Mouse (Mus musculus) hindbrain, embryonic 10.5 days (tissue): ENCODE data around the gene Dusp22. TPM values are rescaled to one million over a fixed set of nuclear protein-coding genes. Genes with fewer than 3 reads are reported as not detected.

ENCODE experiments used
- DNase-seq: peaks from one replicate; pipeline ENCODE4 v3.0.0-alpha.2; 2017; ENCODE audit warnings: low spot score
- H3K27ac ChIP-seq: fragments of 300-500 bp; sonication (generic); 2 replicates; pipeline ENCODE4 v1.5.1; 2016; ENCODE audit warnings: mild to moderate bottlenecking, moderate library complexity
- H3K27me3 ChIP-seq: fragments of 300-500 bp; sonication (generic); 2 replicates; pipeline ENCODE4 v1.6.1; 2016; ENCODE audit warnings: mild to moderate bottlenecking; ENCODE audit not compliant: poor library complexity, insufficient read depth, severe bottlenecking
- H3K36me3 ChIP-seq: fragments of 300-500 bp; sonication (generic); 2 replicates; pipeline ENCODE4 v1.6.1; 2016; ENCODE audit warnings: mild to moderate bottlenecking, moderate library complexity
- H3K4me1 ChIP-seq: fragments of 300-500 bp; sonication (generic); replicated peaks from 2 replicates; pipeline ENCODE4 v1.6.1; 2016; ENCODE audit warnings: mild to moderate bottlenecking
- H3K4me3 ChIP-seq: fragments of 300-500 bp; sonication (generic); 2 replicates; pipeline ENCODE4 v1.5.1; 2016; ENCODE audit warnings: mild to moderate bottlenecking, moderate library complexity
- H3K9me3 ChIP-seq: fragments of 300-500 bp; sonication (generic); 2 replicates; pipeline ENCODE4 v1.6.1; 2016; ENCODE audit warnings: mild to moderate bottlenecking, moderate library complexity
- WGBS: fragments of 180-500 bp; shearing (Covaris S2); methylation state at CpG from one replicate; pipeline ENCODE4 v1.1.7; 2016; 5-methylcytosine and 5-hydroxymethylcytosine counted together
- polyA plus RNA-seq: library from polyadenylated mRNA; unstranded; fragments of >200 nt; fragmentation: Nextera tagmentation; extraction: Ambion mirVana; gene quantifications from 2 replicates; pipeline ENCODE4 v1.2.1, GENCODE M21; 2016

Dusp22 gene
- polyA plus RNA-seq, 1 experiment from 2014 or later: 18.8 TPM

DNA sequence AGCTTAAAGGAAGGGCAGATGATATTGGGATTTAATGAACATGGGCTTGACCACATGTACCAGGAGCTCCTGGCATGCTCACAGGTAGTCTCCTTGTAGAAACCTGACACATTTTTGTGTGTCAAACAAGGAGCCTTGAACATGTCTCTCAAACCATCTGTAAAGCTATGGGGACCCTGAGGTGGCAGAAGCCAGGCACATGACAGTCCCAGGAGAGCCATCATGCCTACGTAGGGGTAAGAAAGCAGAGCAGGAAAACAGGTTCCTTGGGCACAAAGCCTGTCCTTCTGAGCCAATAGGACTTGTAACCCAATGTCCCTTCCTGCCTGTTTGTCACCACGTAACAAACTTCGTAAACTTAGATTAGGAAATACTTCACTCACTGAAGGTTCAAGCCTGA, 51.9 kb downstream of the Dusp22 start:
- no peak overlapping the region for H3K4me3 ChIP-seq
- 0 out of 2 replicates have a peak, but pooled peaks cover 2% of the 10 kb centered on the region for H3K4me1 ChIP-seq
- no peak overlapping the region for H3K27ac ChIP-seq
- WGBS: 95% methylated on average over 3 of the region's 3 CpGs
- H3K27me3 ChIP-seq: no peaks in the 10 kb centered on the region
- H3K36me3 ChIP-seq: 0 out of 2 replicates have a peak, but pooled peaks cover 3% of the 10 kb centered on the region
- no peaks in the 10 kb centered on the region for H3K9me3 ChIP-seq
- DNase-seq: no peak

- Histone ChIP-seq H3K4me3 (no peak overlapping the region), H3K27ac (no peak overlapping the region), H3K36me3 (0 out of 2 replicates have a peak, but pooled peaks cover 3% of the 10 kb centered on the region), H3K9me3 (no peaks in the 10 kb centered on the region), H3K4me1 (0 out of 2 replicates have a peak, but pooled peaks cover 3% of the 10 kb centered on the region), H3K27me3 (no peaks in the 10 kb centered on the region)
- 88% methylated on average over 6 of the region's 6 CpGs for WGBS
- no peak for DNase-seq
Observed at GRCm38 (mm10) chr13:30712280-30712679, 52.5 kb downstream of the Dusp22 start.

DNA sequence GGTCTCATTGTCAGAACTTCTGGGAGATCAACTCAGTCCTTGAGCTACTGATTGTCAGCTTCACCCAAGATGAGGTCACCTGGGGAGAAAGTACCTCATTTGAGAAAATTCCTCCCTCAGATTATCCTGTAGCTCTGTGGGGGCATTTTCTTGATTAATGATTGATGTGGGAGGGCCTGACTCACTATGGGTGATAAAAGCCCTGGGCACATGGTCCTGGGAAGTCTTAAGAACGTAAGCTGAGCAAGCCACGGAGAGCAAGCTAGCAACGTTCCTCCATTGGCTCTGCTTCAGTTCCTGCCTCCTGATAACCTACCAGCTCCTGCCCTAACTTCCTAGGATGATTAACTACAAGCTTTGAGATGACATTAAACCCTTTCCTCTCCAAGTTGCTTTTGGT, 53.8 kb downstream of the Dusp22 start:
- H3K4me1 ChIP-seq: 0 out of 2 replicates have a peak, but pooled peaks cover 3% of the 10 kb centered on the region
- 0 out of 2 replicates have a peak, but pooled peaks cover 3% of the 10 kb centered on the region for H3K36me3 ChIP-seq
- H3K4me3 ChIP-seq: no peak overlapping the region
- DNase-seq: no peak
- H3K27me3 ChIP-seq: no peaks in the 10 kb centered on the region
- H3K27ac ChIP-seq: no peak overlapping the region
- 87% methylated on average over 3 of the region's 3 CpGs for WGBS
- no peaks in the 10 kb centered on the region for H3K9me3 ChIP-seq

- WGBS: 89% methylated on average over 6 of the region's 6 CpGs
- H3K9me3 ChIP-seq: no peaks in the 10 kb centered on the region
- no peaks in the 10 kb centered on the region for H3K27me3 ChIP-seq
- H3K4me3 ChIP-seq: no peak overlapping the region
- peaks cover 8% of the 10 kb centered on the region; the same call in 1 of the 2 replicates for H3K4me1 ChIP-seq
- H3K27ac ChIP-seq: no peak overlapping the region
- H3K36me3 ChIP-seq: no peaks in the 10 kb centered on the region
- DNase-seq: no peak
Observed at GRCm38 (mm10) chr13:30714552-30714951, 54.8 kb downstream of the Dusp22 start.

DNA sequence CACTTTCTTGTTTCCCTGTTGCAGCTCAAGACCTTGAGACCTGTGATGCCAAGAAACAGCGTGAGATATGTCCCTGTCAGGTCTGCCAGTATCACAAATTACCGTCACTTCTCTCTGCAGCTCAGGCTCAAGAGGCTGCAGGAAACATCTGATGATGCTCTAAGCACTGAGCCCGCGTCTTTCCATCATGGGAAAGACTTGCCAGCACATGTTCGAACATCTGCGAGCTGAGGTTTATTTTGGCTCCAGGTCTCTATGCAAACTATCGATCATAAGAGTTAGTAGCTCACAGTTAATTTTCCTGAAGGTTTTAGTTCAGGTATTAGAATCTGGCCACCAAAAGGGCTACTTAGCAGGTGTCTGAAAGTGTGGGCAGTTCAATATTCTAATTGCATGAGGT, 55.3 kb downstream of the Dusp22 start:
- Histone ChIP-seq H3K36me3 (no peaks in the 10 kb centered on the region), H3K9me3 (no peaks in the 10 kb centered on the region), H3K27ac (no peak overlapping the region), H3K27me3 (no peaks in the 10 kb centered on the region), H3K4me1 (peaks cover 8% of the 10 kb centered on the region; the same call in 1 of the 2 replicates), H3K4me3 (no peak overlapping the region)
- no peak for DNase-seq
- WGBS: 90% methylated on average over 7 of the region's 7 CpGs

DNA sequence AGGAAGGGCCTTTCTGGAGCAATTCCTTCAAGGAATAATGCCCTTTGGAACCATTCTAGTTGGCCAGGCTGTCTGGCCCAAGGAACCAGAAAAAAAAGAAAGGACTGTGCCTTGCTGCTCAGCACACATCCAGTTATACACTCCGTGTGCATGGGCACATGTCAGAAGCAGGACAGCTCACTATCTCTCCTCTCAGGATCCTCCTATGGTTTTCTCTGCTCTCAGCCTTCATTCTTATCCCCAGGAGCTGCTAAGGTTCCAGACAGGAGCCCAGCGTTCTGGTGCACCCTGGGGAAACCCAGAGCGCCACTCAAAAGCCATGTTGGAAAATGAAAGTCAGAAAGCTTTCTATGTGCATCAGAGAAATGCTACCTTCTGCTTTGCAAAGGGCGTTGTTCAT, 55.8 kb downstream of the Dusp22 start:
- WGBS: 89% methylated on average over 4 of the region's 4 CpGs
- DNase-seq: no peak
- no peaks in the 10 kb centered on the region for H3K27me3 ChIP-seq
- H3K4me1 ChIP-seq: peaks cover 8% of the 10 kb centered on the region; the same call in 1 of the 2 replicates
- no peaks in the 10 kb centered on the region for H3K9me3 ChIP-seq
- no peaks in the 10 kb centered on the region for H3K36me3 ChIP-seq
- H3K4me3 ChIP-seq: no peak overlapping the region
- H3K27ac ChIP-seq: no peak overlapping the region

DNA sequence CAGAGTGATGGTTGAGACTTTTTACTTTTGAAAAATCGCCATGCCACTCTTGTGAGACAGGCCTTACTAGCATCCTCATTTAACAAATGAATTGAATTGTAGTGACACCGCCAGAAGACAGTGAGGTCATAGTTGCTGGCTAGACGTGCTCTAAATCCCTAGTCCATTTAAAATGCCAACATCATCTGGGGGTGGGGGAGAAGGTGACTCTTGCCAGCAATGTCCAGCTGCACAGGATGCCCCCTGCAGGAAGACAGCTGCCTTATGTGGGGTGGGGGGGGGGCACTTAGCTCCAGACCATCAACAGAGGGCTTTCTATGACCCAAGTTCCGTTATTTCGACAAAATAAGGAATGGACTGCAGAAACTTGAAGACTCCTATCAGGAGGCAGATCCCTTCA, 56.8 kb downstream of the Dusp22 start:
- no peak overlapping the region for H3K4me3 ChIP-seq
- H3K27me3 ChIP-seq: no peaks in the 10 kb centered on the region
- H3K4me1 ChIP-seq: peaks cover 12% of the 10 kb centered on the region
- H3K9me3 ChIP-seq: no peaks in the 10 kb centered on the region
- WGBS: 83% methylated on average over 5 of the region's 5 CpGs
- DNase-seq: no peak
- no peaks in the 10 kb centered on the region for H3K36me3 ChIP-seq
- H3K27ac ChIP-seq: no peak overlapping the region

DNA sequence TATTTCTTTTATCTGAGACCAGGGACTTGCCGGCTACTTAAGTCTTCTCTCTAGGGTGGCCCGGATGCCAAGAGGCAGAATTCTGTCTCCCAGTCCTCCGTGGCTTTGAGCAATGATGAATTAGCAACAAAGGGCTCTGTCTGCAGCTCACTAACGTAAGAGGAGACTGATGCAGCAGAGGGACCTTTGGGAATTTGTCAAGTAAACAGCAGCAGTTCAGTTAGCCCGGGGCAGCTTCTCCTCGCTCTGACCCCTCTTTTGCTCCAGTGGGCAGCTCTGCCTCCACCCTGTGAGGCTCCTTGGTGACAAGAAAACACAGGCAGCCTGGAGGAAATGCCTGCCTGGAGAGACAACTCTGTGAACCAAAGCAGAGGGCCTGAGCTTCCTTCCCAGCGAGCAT, 62.8 kb downstream of the Dusp22 start:
- H3K27ac ChIP-seq: peak overlapping the region; percentile 59
- peak; percentile 40 for DNase-seq
- H3K36me3 ChIP-seq: no peaks in the 10 kb centered on the region
- peaks cover 42% of the 10 kb centered on the region for H3K4me1 ChIP-seq
- 17% methylated on average over 7 of the region's 7 CpGs for WGBS
- no peaks in the 10 kb centered on the region for H3K9me3 ChIP-seq
- no peaks in the 10 kb centered on the region for H3K27me3 ChIP-seq
- no peak overlapping the region for H3K4me3 ChIP-seq

GRCm38 (mm10) chr13:30723258-30723657, 63.5 kb downstream of the Dusp22 start:
- Histone ChIP-seq H3K27me3 (no peaks in the 10 kb centered on the region), H3K9me3 (no peaks in the 10 kb centered on the region), H3K4me1 (peaks cover 42% of the 10 kb centered on the region), H3K36me3 (no peaks in the 10 kb centered on the region), H3K27ac (no peak overlapping the region), H3K4me3 (no peak overlapping the region)
- WGBS: 56% methylated on average over 5 of the region's 5 CpGs
- no peak for DNase-seq

- no peaks in the 10 kb centered on the region for H3K9me3 ChIP-seq
- DNase-seq: no peak
- no peaks in the 10 kb centered on the region for H3K36me3 ChIP-seq
- WGBS: 53% methylated on average over 8 of the region's 8 CpGs
- no peak overlapping the region for H3K27ac ChIP-seq
- H3K4me1 ChIP-seq: peaks cover 42% of the 10 kb centered on the region
- no peak overlapping the region for H3K4me3 ChIP-seq
- no peaks in the 10 kb centered on the region for H3K27me3 ChIP-seq
Observed at GRCm38 (mm10) chr13:30723858-30724257, 64.1 kb downstream of the Dusp22 start.

DNA sequence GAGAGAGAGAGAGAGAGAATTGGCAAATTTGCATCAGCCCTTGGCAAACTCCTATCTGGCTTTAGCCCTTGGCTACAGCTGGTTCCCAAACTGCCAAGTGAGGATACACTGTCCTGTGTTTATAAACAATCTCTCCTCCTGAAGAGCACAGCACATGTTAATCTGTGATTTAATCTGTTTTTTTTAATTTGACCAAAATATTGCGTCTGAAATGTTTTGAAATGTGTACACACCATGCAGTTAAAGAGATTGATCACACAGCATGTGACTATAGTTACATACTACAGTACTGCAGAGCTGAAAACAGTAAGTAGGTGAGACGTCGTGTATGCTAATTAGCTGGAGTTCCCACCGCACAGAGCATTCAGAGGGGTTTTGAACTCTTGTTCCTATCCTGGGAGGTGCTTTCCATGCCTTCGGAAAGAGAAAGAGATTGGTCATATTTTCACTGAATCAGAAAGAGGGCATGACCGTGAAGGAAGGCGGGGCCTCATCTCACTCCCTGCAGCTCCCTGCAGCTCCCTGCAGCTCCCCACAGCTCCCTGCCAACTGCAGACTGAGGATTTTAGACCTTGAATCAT, 65.0 kb downstream of the Dusp22 start:
- 38% methylated on average over 7 of the region's 7 CpGs for WGBS

GRCm38 (mm10) chr13:30726879-30727278, 67.1 kb downstream of the Dusp22 start:
- H3K4me1 ChIP-seq: peaks cover 30% of the 10 kb centered on the region
- DNase-seq: no peak
- H3K27me3 ChIP-seq: no peaks in the 10 kb centered on the region
- H3K27ac ChIP-seq: no peak overlapping the region
- no peaks in the 10 kb centered on the region for H3K36me3 ChIP-seq
- H3K9me3 ChIP-seq: no peaks in the 10 kb centered on the region
- 90% methylated on average over 4 of the region's 4 CpGs for WGBS
- H3K4me3 ChIP-seq: no peak overlapping the region

More for the DNA sequence above, 65.0 kb downstream of the Dusp22 start:
- no peaks in the 10 kb centered on the region for H3K9me3 ChIP-seq
- no peak for DNase-seq
- H3K4me1 ChIP-seq: peaks cover 37% of the 10 kb centered on the region
- H3K27ac ChIP-seq: no peak overlapping the region
- H3K27me3 ChIP-seq: no peaks in the 10 kb centered on the region
- H3K4me3 ChIP-seq: no peak overlapping the region
- no peaks in the 10 kb centered on the region for H3K36me3 ChIP-seq

DNA sequence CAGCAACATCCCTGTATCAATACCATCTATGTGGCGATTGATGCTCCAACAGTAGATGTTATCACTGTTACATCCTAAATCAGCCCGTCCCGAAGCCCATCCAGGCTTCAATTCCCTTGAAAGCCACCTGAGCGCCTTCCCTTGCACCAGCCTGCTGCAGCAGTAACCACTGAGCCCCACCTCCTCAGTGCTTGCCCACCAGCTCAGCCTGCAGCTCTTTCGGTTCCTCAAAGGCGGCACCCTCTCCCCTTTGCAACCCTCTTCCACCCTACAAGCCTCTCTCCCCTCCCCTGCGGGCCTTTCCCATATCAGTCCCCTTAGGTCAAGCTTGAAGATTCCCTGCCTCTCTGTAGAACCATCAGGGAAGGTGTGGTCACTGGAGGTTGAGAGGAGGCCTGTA, 68.4 kb downstream of the Dusp22 start:
- Histone ChIP-seq H3K27ac (no peak overlapping the region), H3K27me3 (no peaks in the 10 kb centered on the region), H3K9me3 (no peaks in the 10 kb centered on the region), H3K4me3 (no peak overlapping the region), H3K4me1 (peaks cover 20% of the 10 kb centered on the region), H3K36me3 (no peaks in the 10 kb centered on the region)
- 91% methylated on average over 7 of the region's 7 CpGs for WGBS
- no peak for DNase-seq

DNA sequence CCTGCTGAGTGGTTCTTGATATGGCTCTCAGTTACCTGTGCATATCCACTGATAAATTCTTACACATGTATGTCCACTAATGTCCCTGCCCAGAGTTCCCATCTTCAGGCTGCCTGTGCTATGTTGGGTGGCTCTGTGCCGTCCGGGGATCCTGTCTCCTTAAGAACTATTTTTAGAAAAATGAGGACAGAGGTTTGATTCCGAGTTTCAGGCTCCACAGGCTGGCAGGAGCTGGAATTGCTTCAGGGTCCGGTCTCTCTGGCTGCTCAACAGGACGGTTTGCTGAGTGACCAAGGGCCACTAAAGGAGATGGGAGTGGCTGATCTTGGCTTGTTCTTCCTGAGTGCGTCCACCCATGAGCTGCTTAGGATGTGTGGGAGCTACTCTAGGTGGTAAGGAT, 69.4 kb downstream of the Dusp22 start:
- H3K9me3 ChIP-seq: no peaks in the 10 kb centered on the region
- no peak overlapping the region for H3K27ac ChIP-seq
- H3K27me3 ChIP-seq: no peaks in the 10 kb centered on the region
- peaks cover 9% of the 10 kb centered on the region for H3K4me1 ChIP-seq
- WGBS: 59% methylated on average over 6 of the region's 6 CpGs
- no peak for DNase-seq
- H3K4me3 ChIP-seq: no peak overlapping the region
- H3K36me3 ChIP-seq: no peaks in the 10 kb centered on the region
